Mouse (Mus musculus) kidney, adult 18-20 months (tissue): ENCODE measurements at regions not wholly inside any gene's neighbourhood (a gene's known extent, or its start where the extent isn't known, plus 50 kb on each side); places are given as distances from the start of the nearest gene placed in this dataset.
"Not testable (repeated sequence)": the region's sequence is repeated elsewhere in the genome, so short reads cannot be mapped to it uniquely, and the experiment has no call there.

Source experiments
- DNase-seq: peaks from one replicate; pipeline ENCODE4 v3.0.0; 2021

GRCm38 (mm10) chr15:41920270-41920669 lies 1786.1 kb downstream of the 9330182O14Rik start:
- DNase-seq: no peak

- peak; percentile 15 for DNase-seq
These were observed 1802.5 kb downstream of the 9330182O14Rik start for GRCm38 (mm10) chr15:41936697-41937096.

GRCm38 (mm10) chr15:41945226-41945625 lies 1811.1 kb downstream of the 9330182O14Rik start:
- no peak for DNase-seq

- DNase-seq: no peak
These were observed 1813.7 kb downstream of the 9330182O14Rik start for GRCm38 (mm10) chr15:41947888-41948287.

GRCm38 (mm10) chr15:41948347-41949093 lies 1814.4 kb downstream of the 9330182O14Rik start:
- no peak for DNase-seq

GRCm38 (mm10) chr15:41949094-41949461 lies 1814.9 kb downstream of the 9330182O14Rik start:
- peak; percentile 12 for DNase-seq

GRCm38 (mm10) chr15:41951276-41951675 lies 1817.1 kb downstream of the 9330182O14Rik start:
- DNase-seq: peak; percentile 27

GRCm38 (mm10) chr15:41960597-41960996 lies 1826.4 kb downstream of the 9330182O14Rik start:
- no peak for DNase-seq

- no peak for DNase-seq
These were observed 1836.7 kb downstream of the 9330182O14Rik start for GRCm38 (mm10) chr15:41970877-41971276.

- DNase-seq: peak; percentile 92
These were observed 1839.1 kb downstream of the 9330182O14Rik start for GRCm38 (mm10) chr15:41973263-41973662.

GRCm38 (mm10) chr15:41977196-41977595 lies 1843.0 kb downstream of the 9330182O14Rik start:
- no peak for DNase-seq

GRCm38 (mm10) chr15:41977649-41978231 lies 1843.6 kb downstream of the 9330182O14Rik start:
- no peak for DNase-seq

- DNase-seq: no peak
These were observed 1849.1 kb downstream of the 9330182O14Rik start for GRCm38 (mm10) chr15:41983261-41983660.

- DNase-seq: no peak
These were observed 1850.1 kb downstream of the 9330182O14Rik start for GRCm38 (mm10) chr15:41984267-41984666.

- DNase-seq: no peak
These were observed 1852.1 kb downstream of the 9330182O14Rik start for GRCm38 (mm10) chr15:41986264-41986663.

GRCm38 (mm10) chr15:41989065-41989464 lies 1854.9 kb downstream of the 9330182O14Rik start:
- no peak for DNase-seq

GRCm38 (mm10) chr15:41991816-41992215 lies 1857.7 kb downstream of the 9330182O14Rik start:
- no peak for DNase-seq

- not testable (repeated sequence) for DNase-seq
These were observed 1898.1 kb downstream of the 9330182O14Rik start for GRCm38 (mm10) chr15:42032286-42032685.

GRCm38 (mm10) chr15:42047088-42047976 lies 1913.2 kb downstream of the 9330182O14Rik start:
- no peak for DNase-seq

GRCm38 (mm10) chr15:42056772-42057171 lies 1922.6 kb downstream of the 9330182O14Rik start:
- no peak for DNase-seq

GRCm38 (mm10) chr15:42068207-42068831 lies 1934.2 kb downstream of the 9330182O14Rik start:
- no peak for DNase-seq

- DNase-seq: no peak
These were observed 1934.9 kb downstream of the 9330182O14Rik start for GRCm38 (mm10) chr15:42069072-42069471.

- no peak for DNase-seq
These were observed 1939.3 kb downstream of the 9330182O14Rik start for GRCm38 (mm10) chr15:42073486-42073885.
